Mouse (Mus musculus): ENCODE results near the gene Slc24a4.
A peak's percentile ranks its signal among the peaks of the same experiment; 100 is the strongest.

DNA sequence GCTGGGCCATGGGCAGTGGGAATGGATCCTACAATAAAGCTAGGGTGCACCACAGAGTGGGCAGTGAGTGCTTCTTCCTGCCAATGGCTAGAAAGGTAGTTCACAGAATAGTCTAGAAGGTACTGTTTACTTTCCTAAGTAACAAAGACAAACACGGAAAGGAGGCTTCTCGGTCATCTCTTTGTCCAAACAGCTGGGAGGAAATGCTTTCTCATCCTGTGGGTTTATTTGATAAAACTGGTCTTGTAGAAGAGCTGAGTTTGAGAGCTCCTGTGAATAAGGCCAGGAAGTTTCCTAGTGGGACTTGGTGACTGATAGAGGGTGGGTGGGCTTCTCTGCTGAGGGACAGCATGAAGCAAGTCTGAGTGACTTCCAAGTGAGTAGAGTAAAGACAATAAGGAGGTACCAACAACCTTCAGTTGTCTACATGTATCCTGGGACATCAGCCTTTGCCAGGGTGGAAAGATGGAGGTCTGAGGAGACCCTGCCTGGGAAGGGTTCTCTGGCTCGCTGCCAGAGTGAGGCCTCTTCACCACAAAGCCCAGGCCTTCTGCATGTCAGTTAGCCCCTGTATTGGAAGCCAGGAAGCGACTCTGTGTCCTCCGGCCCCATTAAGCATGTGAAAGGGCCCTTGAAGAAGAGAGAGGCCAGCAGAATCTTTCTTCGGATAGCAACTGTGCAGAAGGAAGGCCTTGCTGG lies 159.5 kb downstream of the Slc24a4 start:
- TF ChIP-seq CTCF (IDR thresholded peaks at IDR 0.05) (no peak), EP300 (IDR thresholded peaks at IDR 0.05) (peak; percentile 86)

All from lung, postnatal 0 days (tissue).